Mouse (Mus musculus) natural killer cell, adult 2 months (primary cell): ENCODE results near the gene Bcl9.

ENCODE experiments used
- DNase-seq, 2 experiments: peaks; one replicate each; pipeline ENCODE4 v3.0.0; 2022; ENCODE audit warnings: low spot score in 2 of 2

Bcl9 gene

GRCm38 (mm10) chr3:97297553-97298432 is at the start of gene Bcl9:
Gene Bcl9 (minus strand): TSS chr3:97297917.
- DNase-seq, result peak; percentile 35 to 59

- no peak for DNase-seq
Observed at GRCm38 (mm10) chr3:97339193-97339576, 41.5 kb upstream of the Bcl9 start.

GRCm38 (mm10) chr3:97338522-97339192 is 40.9 kb upstream of the Bcl9 start:
- DNase-seq, result peak; percentile 36 to 72

- no peak for DNase-seq
Observed at GRCm38 (mm10) chr3:97337306-97337705, 39.6 kb upstream of the Bcl9 start.

- no peak for DNase-seq
Observed at GRCm38 (mm10) chr3:97336331-97336730, 38.6 kb upstream of the Bcl9 start.

- DNase-seq, result no peak
Observed at GRCm38 (mm10) chr3:97334618-97335017, 36.9 kb upstream of the Bcl9 start.

- DNase-seq, result no peak
Observed at GRCm38 (mm10) chr3:97332172-97332571, 34.5 kb upstream of the Bcl9 start.

GRCm38 (mm10) chr3:97327809-97328208 is 30.1 kb upstream of the Bcl9 start:
- no peak for DNase-seq

- DNase-seq, result no peak
Observed at GRCm38 (mm10) chr3:97327356-97327755, 29.6 kb upstream of the Bcl9 start.

- DNase-seq, result no peak
Observed at GRCm38 (mm10) chr3:97325621-97326345, 28.1 kb upstream of the Bcl9 start.

- DNase-seq, result no peak
Observed at GRCm38 (mm10) chr3:97324046-97324445, 26.3 kb upstream of the Bcl9 start.

GRCm38 (mm10) chr3:97317302-97317701 is 19.6 kb upstream of the Bcl9 start:
- no peak for DNase-seq

GRCm38 (mm10) chr3:97313431-97313830 is 15.7 kb upstream of the Bcl9 start:
- no peak for DNase-seq

GRCm38 (mm10) chr3:97311998-97312397 is 14.3 kb upstream of the Bcl9 start:
- DNase-seq, result no peak

GRCm38 (mm10) chr3:97309748-97310536 is 12.2 kb upstream of the Bcl9 start:
- DNase-seq, result no peak

GRCm38 (mm10) chr3:97308440-97308839 is 10.7 kb upstream of the Bcl9 start:
- DNase-seq, result no peak

GRCm38 (mm10) chr3:97305907-97306306 is 8.2 kb upstream of the Bcl9 start:
- no peak for DNase-seq

GRCm38 (mm10) chr3:97301586-97301985 is 3.9 kb upstream of the Bcl9 start:
- DNase-seq, result no peak

- no peak for DNase-seq
Observed at GRCm38 (mm10) chr3:97300370-97300769, 2.7 kb upstream of the Bcl9 start.

GRCm38 (mm10) chr3:97299885-97300284 is 2.2 kb upstream of the Bcl9 start:
- DNase-seq, result no peak

GRCm38 (mm10) chr3:97298856-97299465 is 1.2 kb upstream of the Bcl9 start:
- DNase-seq, result no peak
